Mouse (Mus musculus) lung, embryonic 16.5 days (tissue): ENCODE measurements around the gene Mast4. TPM values are rescaled to one million over a fixed set of nuclear protein-coding genes. Genes with fewer than 3 reads are reported as not detected.

Experiments used
- ATAC-seq: fragments of 200-750 bp; cut with Nextera tagmentation; 2 replicates; pipeline ENCODE4 v1.8.0; 2017; ENCODE audit warnings: low read depth, mild to moderate bottlenecking, moderate library complexity
- H3K27ac ChIP-seq: fragments of 300-500 bp; sonication (generic); 2 replicates; pipeline ENCODE4 v1.5.1; 2014; ENCODE audit warnings: mild to moderate bottlenecking, control low read depth, low read length
- H3K27me3 ChIP-seq: fragments of 300-500 bp; sonication (generic); 2 replicates; pipeline ENCODE4 v1.6.1; 2014; ENCODE audit warnings: low read depth, low read length, mixed read lengths; ENCODE audit not compliant: control insufficient read depth, insufficient read depth
- H3K36me3 ChIP-seq: fragments of 300-500 bp; sonication (generic); 2 replicates; pipeline ENCODE4 v1.6.1; 2014; ENCODE audit warnings: low read length; ENCODE audit not compliant: control insufficient read depth, insufficient read depth
- H3K4me1 ChIP-seq: fragments of 300-500 bp; sonication (generic); replicated peaks from 2 replicates; pipeline ENCODE4 v1.6.1; 2014; ENCODE audit warnings: low read length, mixed read lengths; ENCODE audit not compliant: control insufficient read depth, insufficient read depth
- H3K4me2 ChIP-seq: fragments of 300-500 bp; sonication (generic); 2 replicates; pipeline ENCODE4 v1.6.1; 2014; ENCODE audit warnings: low read depth, low read length, control low read depth
- H3K4me3 ChIP-seq: fragments of 300-500 bp; sonication (generic); 2 replicates; pipeline ENCODE4 v1.5.1; 2014; ENCODE audit warnings: mild to moderate bottlenecking, low read length, control low read depth
- H3K9ac ChIP-seq: fragments of 300-500 bp; sonication (generic); 2 replicates; pipeline ENCODE4 v1.6.1; 2014; ENCODE audit warnings: low read length, control low read depth
- H3K9me3 ChIP-seq: fragments of 300-500 bp; sonication (generic); 2 replicates; pipeline ENCODE4 v1.6.1; 2016; ENCODE audit warnings: low read length; ENCODE audit not compliant: control insufficient read depth
- WGBS: fragments of 180-500 bp; shearing (Covaris S2); extraction: QIAGEN DNeasy Blood & Tissue Kit; methylation state at CpG from one replicate; pipeline ENCODE4 v1.1.7; 2014; 5-methylcytosine and 5-hydroxymethylcytosine counted together
- polyA plus RNA-seq: library from polyadenylated mRNA; unstranded; fragments of >200 nt; fragmentation: Nextera tagmentation; extraction: Ambion mirVana; gene quantifications from 2 replicates; pipeline ENCODE4 v1.2.1, GENCODE M21; 2015

Gene Mast4
- polyA plus RNA-seq, 1 experiment from 2014 or later, result 30.2 TPM

DNA sequence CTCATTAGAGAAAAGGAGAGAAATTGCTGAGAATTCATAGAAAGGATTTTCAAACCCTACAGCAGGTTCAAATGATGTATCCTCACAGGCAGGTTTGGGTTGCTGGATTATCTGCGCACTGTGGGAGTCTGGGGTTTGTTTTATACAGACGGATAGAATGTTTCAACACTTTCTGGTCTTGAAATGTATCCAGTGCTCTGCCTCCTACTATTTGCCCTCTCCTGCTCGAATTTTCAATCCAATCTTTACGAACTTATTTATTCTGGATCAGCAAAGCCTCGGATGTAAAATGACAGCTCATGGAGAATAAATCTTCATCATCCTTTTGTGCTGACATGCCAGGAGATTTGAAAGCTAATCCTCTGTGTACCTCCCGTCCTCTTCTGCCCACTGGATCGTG is 281.6 kb downstream of the Mast4 start:
- H3K9me3 ChIP-seq, result no peaks in the 10 kb centered on the region
- no peaks in the 10 kb centered on the region for H3K36me3 ChIP-seq
- H3K27ac ChIP-seq, result no peak overlapping the region
- H3K27me3 ChIP-seq, result no peaks in the 10 kb centered on the region
- no peak overlapping the region for H3K4me3 ChIP-seq
- H3K4me2 ChIP-seq, result no peak overlapping the region
- ATAC-seq, result no peak
- no peak overlapping the region for H3K9ac ChIP-seq
- whole genome bisulfite sequencing, result 64% methylated on average over 7 of the region's 7 CpGs
- no peaks in the 10 kb centered on the region for H3K4me1 ChIP-seq

- Histone ChIP-seq H3K9me3 (no peaks in the 10 kb centered on the region), H3K4me1 (no peaks in the 10 kb centered on the region), H3K4me2 (no peak overlapping the region), H3K27ac (no peak overlapping the region), H3K9ac (no peak overlapping the region), H3K36me3 (no peaks in the 10 kb centered on the region), H3K4me3 (no peak overlapping the region), H3K27me3 (no peaks in the 10 kb centered on the region)
- no peak for ATAC-seq
- 73% methylated on average over 7 of the region's 7 CpGs for WGBS
Observed at GRCm38 (mm10) chr13:103048954-103049353, 285.3 kb downstream of the Mast4 start.

GRCm38 (mm10) chr13:103043692-103044091 is 290.6 kb downstream of the Mast4 start:
- no peak overlapping the region for H3K9ac ChIP-seq
- no peaks in the 10 kb centered on the region for H3K27me3 ChIP-seq
- no peaks in the 10 kb centered on the region for H3K4me1 ChIP-seq
- no peak overlapping the region for H3K4me2 ChIP-seq
- WGBS, result 91% methylated on average over 9 of the region's 9 CpGs
- no peak overlapping the region for H3K27ac ChIP-seq
- ATAC-seq, result no peak
- H3K36me3 ChIP-seq, result no peaks in the 10 kb centered on the region
- no peaks in the 10 kb centered on the region; the same call in 1 of the 2 replicates for H3K9me3 ChIP-seq
- H3K4me3 ChIP-seq, result no peak overlapping the region

GRCm38 (mm10) chr13:103043011-103043410 is 291.3 kb downstream of the Mast4 start:
- H3K9ac ChIP-seq, result no peak overlapping the region
- ATAC-seq, result no peak
- no peaks in the 10 kb centered on the region; the same call in 1 of the 2 replicates for H3K9me3 ChIP-seq
- H3K4me2 ChIP-seq, result no peak overlapping the region
- H3K27me3 ChIP-seq, result no peaks in the 10 kb centered on the region
- no peak overlapping the region for H3K4me3 ChIP-seq
- H3K27ac ChIP-seq, result no peak overlapping the region
- H3K4me1 ChIP-seq, result no peaks in the 10 kb centered on the region
- WGBS, result 90% methylated on average over 4 of the region's 4 CpGs
- no peaks in the 10 kb centered on the region for H3K36me3 ChIP-seq

DNA sequence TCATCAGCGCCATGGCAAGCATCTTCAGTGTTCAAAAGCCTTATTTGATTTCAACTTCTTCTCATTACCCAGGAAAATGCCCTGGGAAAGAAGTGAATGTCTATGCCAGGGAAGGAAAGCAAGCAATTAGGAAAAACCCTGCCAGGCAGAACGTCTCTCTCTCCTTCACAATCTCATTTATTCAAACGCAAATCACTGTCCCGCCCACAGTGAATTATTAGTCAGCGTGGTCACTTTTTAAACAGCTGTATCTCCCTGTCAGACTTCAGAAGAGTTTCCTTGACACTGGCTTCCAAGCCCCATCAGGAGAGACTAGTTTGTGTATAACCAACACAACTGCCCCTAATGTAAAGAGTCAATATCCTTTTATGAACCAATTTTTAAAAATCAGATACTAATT is 296.8 kb downstream of the Mast4 start:
- H3K4me3 ChIP-seq, result no peak overlapping the region
- no peaks in the 10 kb centered on the region for H3K4me1 ChIP-seq
- H3K4me2 ChIP-seq, result no peak overlapping the region
- WGBS, result 35% methylated on average over 5 of the region's 5 CpGs
- no peak overlapping the region for H3K27ac ChIP-seq
- no peaks in the 10 kb centered on the region for H3K9me3 ChIP-seq
- ATAC-seq, result no peak
- no peaks in the 10 kb centered on the region for H3K27me3 ChIP-seq
- no peak overlapping the region for H3K9ac ChIP-seq
- H3K36me3 ChIP-seq, result no peaks in the 10 kb centered on the region

DNA sequence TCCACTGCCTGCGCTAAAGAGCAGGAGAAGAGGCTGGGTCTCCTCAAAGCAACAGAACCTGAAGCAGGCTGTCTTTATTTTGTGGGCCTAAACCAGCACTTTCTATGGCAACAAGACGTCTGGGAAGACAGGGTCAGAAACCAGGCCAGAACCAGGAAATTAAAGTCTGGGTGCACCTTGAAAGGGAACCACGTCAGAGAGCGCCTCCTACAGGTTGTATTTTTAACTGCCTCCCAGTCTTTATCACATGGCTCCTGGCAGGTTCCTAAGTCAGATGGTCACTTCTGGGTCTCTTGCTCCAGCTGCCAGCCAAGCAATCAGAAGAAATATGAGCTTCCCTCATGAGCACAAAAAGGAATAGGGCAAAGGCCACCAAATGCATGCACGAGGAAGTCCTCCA is 304.9 kb downstream of the Mast4 start:
- Histone ChIP-seq H3K4me2 (no peak overlapping the region), H3K9me3 (no peaks in the 10 kb centered on the region), H3K27me3 (no peaks in the 10 kb centered on the region), H3K4me1 (peaks cover 11% of the 10 kb centered on the region; the same call in 1 of the 2 replicates), H3K9ac (no peak overlapping the region), H3K27ac (no peak overlapping the region), H3K36me3 (no peaks in the 10 kb centered on the region), H3K4me3 (no peak overlapping the region)
- no peak for ATAC-seq
- 81% methylated on average over 5 of the region's 5 CpGs for WGBS

DNA sequence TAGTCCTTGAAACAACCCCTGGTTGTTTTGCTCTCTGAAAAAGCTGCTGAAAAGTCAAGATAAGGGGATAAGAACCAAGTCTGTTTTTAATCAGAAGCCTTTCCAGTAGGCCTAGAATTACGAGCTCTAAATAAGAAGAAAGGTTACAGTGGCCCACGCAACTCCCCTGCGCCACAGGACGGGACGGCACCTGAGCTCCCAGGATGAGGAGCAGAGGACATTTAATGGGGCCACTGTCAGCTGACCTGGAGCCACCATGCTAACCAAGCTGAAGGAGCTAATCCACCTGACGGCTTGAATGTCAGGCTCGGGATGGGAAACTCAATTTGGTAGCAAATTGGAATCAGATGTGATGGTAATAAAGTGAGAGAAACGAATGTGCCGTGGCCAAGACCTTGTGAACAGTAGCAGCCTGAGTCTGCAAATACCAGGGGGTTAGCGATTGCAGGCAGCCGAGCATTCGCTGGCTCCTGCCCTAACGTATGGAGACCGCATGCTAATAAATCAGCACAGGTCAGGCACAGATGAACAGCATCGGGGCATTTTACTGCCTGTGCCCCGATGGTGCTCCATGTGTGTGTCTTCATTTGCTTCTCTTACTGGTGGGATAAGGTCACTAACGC is 306.7 kb downstream of the Mast4 start:
- Histone ChIP-seq H3K9ac (no peak overlapping the region), H3K4me1 (peaks cover 11% of the 10 kb centered on the region; the same call in 1 of the 2 replicates), H3K4me2 (no peak overlapping the region), H3K4me3 (no peak overlapping the region), H3K27ac (no peak overlapping the region), H3K27me3 (no peaks in the 10 kb centered on the region), H3K9me3 (no peaks in the 10 kb centered on the region), H3K36me3 (no peaks in the 10 kb centered on the region)
- ATAC-seq, result no peak
- WGBS, result 65% methylated on average over 17 of the region's 17 CpGs

- Histone ChIP-seq H3K9ac (no peak overlapping the region), H3K27ac (no peak overlapping the region), H3K4me2 (no peak overlapping the region), H3K9me3 (no peaks in the 10 kb centered on the region), H3K4me3 (no peak overlapping the region), H3K27me3 (no peaks in the 10 kb centered on the region), H3K4me1 (peaks cover 11% of the 10 kb centered on the region; the same call in 1 of the 2 replicates), H3K36me3 (no peaks in the 10 kb centered on the region)
- WGBS, result 50% methylated on average over 3 of the region's 3 CpGs
- no peak for ATAC-seq
Observed at GRCm38 (mm10) chr13:103025461-103025860, 308.8 kb downstream of the Mast4 start.

GRCm38 (mm10) chr13:103018481-103018880 is 315.8 kb downstream of the Mast4 start:
- Histone ChIP-seq H3K9me3 (no peaks in the 10 kb centered on the region), H3K36me3 (no peaks in the 10 kb centered on the region), H3K4me2 (no peak overlapping the region), H3K9ac (no peak overlapping the region), H3K4me3 (no peak overlapping the region), H3K4me1 (peaks cover 8% of the 10 kb centered on the region), H3K27ac (no peak overlapping the region), H3K27me3 (no peaks in the 10 kb centered on the region)
- 49% methylated on average over 6 of the region's 6 CpGs for WGBS
- no peak for ATAC-seq

DNA sequence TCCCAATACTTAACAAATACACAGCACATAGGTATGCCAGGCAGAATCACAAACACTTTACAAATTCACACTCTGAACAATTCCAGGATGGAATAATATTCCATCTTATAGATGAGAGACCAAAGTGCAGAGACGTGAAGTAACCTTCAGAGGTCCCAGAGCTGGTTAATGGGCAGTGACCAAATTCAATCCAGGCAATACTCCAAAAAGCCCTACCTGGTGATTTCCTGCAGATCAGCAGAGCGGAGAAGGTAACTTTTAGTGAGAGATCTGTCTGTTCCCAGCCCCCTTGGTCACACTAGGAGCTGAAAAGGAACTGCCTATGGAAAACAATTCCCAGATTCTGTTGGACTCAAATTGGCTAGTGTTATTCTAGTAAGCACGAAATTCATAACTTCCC is 316.6 kb downstream of the Mast4 start:
- H3K36me3 ChIP-seq, result no peaks in the 10 kb centered on the region
- ATAC-seq, result no peak
- no peaks in the 10 kb centered on the region for H3K9me3 ChIP-seq
- no peak overlapping the region for H3K4me2 ChIP-seq
- no peaks in the 10 kb centered on the region for H3K27me3 ChIP-seq
- no peak overlapping the region for H3K4me3 ChIP-seq
- H3K9ac ChIP-seq, result no peak overlapping the region
- H3K27ac ChIP-seq, result no peak overlapping the region
- 91% methylated on average over 3 of the region's 3 CpGs for WGBS
- H3K4me1 ChIP-seq, result peaks cover 8% of the 10 kb centered on the region
